Mouse (Mus musculus): ENCODE results near the gene Oit3. TPM values are rescaled to one million over a fixed set of nuclear protein-coding genes. Genes with fewer than 3 reads are reported as not detected.
"Not testable (repeated sequence)": the region's sequence is repeated elsewhere in the genome, so short reads cannot be mapped to it uniquely, and the experiment has no call there.

The Oit3 gene
- polyA plus RNA-seq, 1 experiment from 2014 or later: not detected

DNA sequence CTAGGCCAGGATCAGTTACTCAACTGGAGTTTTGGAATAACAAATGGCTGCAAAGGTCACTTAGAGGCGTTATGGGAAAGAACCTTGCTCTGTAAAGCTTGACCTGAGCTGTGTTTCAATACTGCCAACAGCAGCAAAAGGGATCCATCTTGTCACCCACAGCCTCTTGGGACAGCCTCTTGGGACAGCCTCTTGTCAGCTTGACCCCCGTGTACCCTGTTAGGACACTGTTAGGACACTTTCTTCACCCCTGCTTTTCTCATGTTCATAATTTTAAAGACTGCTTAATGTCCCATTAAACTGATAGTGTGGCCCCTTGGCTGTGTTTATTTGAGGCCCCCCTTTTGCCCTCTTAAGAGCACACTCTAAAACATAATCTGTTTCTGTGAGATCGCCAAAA lies 17.1 kb downstream of the Oit3 start:
- no peak for ATAC-seq (ENCODE audit: low read depth)
- H3K9me3 ChIP-seq (ENCODE audit: control insufficient read depth, low read length): no peaks in the 10 kb centered on the region
- no peaks in the 10 kb centered on the region for H3K36me3 ChIP-seq (ENCODE audit: control insufficient read depth, insufficient read depth, low read length)
- H3K27ac ChIP-seq (ENCODE audit: low read depth, low read length): no peak overlapping the region
- no peaks in the 10 kb centered on the region for H3K27me3 ChIP-seq (ENCODE audit: control insufficient read depth, insufficient read depth, low read length)
- H3K4me2 ChIP-seq (ENCODE audit: low read depth, low read length): no peak overlapping the region
- no peak overlapping the region for H3K9ac ChIP-seq (replicated peaks; ENCODE audit: low read depth, low read length)
- no peaks in the 10 kb centered on the region for H3K4me1 ChIP-seq (ENCODE audit: control insufficient read depth, insufficient read depth, low read length)
- H3K4me3 ChIP-seq (ENCODE audit: low read depth, low read length): no peak overlapping the region
- 73% methylated on average over 3 of the region's 3 CpGs for WGBS

DNA sequence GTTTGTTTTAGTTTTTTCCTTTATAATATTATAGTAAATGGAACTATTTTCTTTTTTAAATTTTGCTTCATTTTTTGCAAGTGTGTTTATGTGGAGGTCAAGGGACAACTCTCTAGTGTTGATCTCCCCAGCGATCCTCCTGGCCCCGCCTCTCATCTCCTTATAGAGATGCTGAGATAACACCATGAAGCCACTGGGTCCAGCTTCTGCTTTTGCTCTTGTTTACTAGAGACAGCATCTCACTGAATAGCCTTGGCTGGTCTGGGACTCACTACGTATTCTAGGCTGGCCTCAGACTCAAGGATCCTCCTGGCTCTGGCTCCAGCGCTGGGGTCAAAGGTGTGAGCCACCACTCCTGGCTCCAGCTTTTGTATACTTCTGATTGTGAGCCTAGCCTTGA lies 22.1 kb downstream of the Oit3 start:
- no peak for ATAC-seq (ENCODE audit: low read depth)

GRCm38 (mm10) chr10:59416623-59417022 lies 25.0 kb downstream of the Oit3 start:
- Histone ChIP-seq H3K4me1 (ENCODE audit: control insufficient read depth, insufficient read depth, low read length) (no peaks in the 10 kb centered on the region), H3K4me3 (ENCODE audit: low read depth, low read length) (no peak overlapping the region), H3K36me3 (ENCODE audit: control insufficient read depth, insufficient read depth, low read length) (no peaks in the 10 kb centered on the region), H3K9me3 (ENCODE audit: control insufficient read depth, low read length) (no peaks in the 10 kb centered on the region), H3K9ac (replicated peaks; ENCODE audit: low read depth, low read length) (no peak overlapping the region), H3K27me3 (ENCODE audit: control insufficient read depth, insufficient read depth, low read length) (no peaks in the 10 kb centered on the region), H3K4me2 (ENCODE audit: low read depth, low read length) (no peak overlapping the region), H3K27ac (ENCODE audit: low read depth, low read length) (no peak overlapping the region)
- no peak for ATAC-seq (ENCODE audit: low read depth)
- 85% methylated on average over 3 of the region's 3 CpGs for WGBS

More for the DNA sequence above, 22.1 kb downstream of the Oit3 start:
- no peak overlapping the region for H3K27ac ChIP-seq (ENCODE audit: low read depth, low read length)
- H3K4me3 ChIP-seq (ENCODE audit: low read depth, low read length): no peak overlapping the region
- H3K4me1 ChIP-seq (ENCODE audit: control insufficient read depth, insufficient read depth, low read length): no peaks in the 10 kb centered on the region
- no peaks in the 10 kb centered on the region for H3K27me3 ChIP-seq (ENCODE audit: control insufficient read depth, insufficient read depth, low read length)
- 93% methylated on average over 4 of the region's 4 CpGs for WGBS
- H3K9me3 ChIP-seq (ENCODE audit: control insufficient read depth, low read length): no peaks in the 10 kb centered on the region
- no peaks in the 10 kb centered on the region for H3K36me3 ChIP-seq (ENCODE audit: control insufficient read depth, insufficient read depth, low read length)
- H3K9ac ChIP-seq (replicated peaks; ENCODE audit: low read depth, low read length): no peak overlapping the region
- no peak overlapping the region for H3K4me2 ChIP-seq (ENCODE audit: low read depth, low read length)

GRCm38 (mm10) chr10:59413711-59414110 lies 27.9 kb downstream of the Oit3 start:
- Histone ChIP-seq H3K4me3 (ENCODE audit: low read depth, low read length) (no peak overlapping the region), H3K4me2 (ENCODE audit: low read depth, low read length) (no peak overlapping the region), H3K36me3 (ENCODE audit: control insufficient read depth, insufficient read depth, low read length) (no peaks in the 10 kb centered on the region), H3K9me3 (ENCODE audit: control insufficient read depth, low read length) (no peaks in the 10 kb centered on the region), H3K27ac (ENCODE audit: low read depth, low read length) (no peak overlapping the region), H3K9ac (replicated peaks; ENCODE audit: low read depth, low read length) (no peak overlapping the region), H3K27me3 (ENCODE audit: control insufficient read depth, insufficient read depth, low read length) (no peaks in the 10 kb centered on the region), H3K4me1 (ENCODE audit: control insufficient read depth, insufficient read depth, low read length) (no peaks in the 10 kb centered on the region)
- ATAC-seq (ENCODE audit: low read depth): no peak
- 92% methylated on average over 4 of the region's 4 CpGs for WGBS

DNA sequence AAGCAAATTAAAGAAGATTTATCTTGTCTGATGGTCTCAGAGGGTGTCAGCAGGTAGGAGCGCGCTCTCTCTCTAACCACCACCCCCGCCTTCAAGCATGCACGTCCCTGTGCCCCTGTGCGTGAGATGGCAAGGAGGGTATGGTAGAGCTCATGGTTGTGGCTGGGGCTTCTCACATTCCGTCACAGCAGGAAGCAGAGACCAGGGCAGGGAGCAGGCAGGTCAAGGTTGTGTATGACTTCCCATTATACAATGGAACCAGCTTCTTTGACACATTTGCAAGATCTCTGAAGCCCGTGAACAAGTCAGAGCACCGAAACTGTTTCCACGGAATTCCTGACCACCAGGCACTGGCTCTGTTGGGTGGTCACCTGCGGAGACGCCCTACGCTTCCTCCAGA lies 31.3 kb downstream of the Oit3 start:
- Histone ChIP-seq H3K9me3 (ENCODE audit: control insufficient read depth, low read length) (no peaks in the 10 kb centered on the region), H3K9ac (replicated peaks; ENCODE audit: low read depth, low read length) (no peak overlapping the region), H3K27ac (ENCODE audit: low read depth, low read length) (no peak overlapping the region), H3K4me2 (ENCODE audit: low read depth, low read length) (no peak overlapping the region), H3K4me3 (ENCODE audit: low read depth, low read length) (no peak overlapping the region), H3K4me1 (ENCODE audit: control insufficient read depth, insufficient read depth, low read length) (no peaks in the 10 kb centered on the region), H3K36me3 (ENCODE audit: control insufficient read depth, insufficient read depth, low read length) (no peaks in the 10 kb centered on the region), H3K27me3 (ENCODE audit: control insufficient read depth, insufficient read depth, low read length) (no peaks in the 10 kb centered on the region)
- 80% methylated on average over 12 of the region's 12 CpGs for WGBS
- no peak for ATAC-seq (ENCODE audit: low read depth)

- H3K36me3 ChIP-seq (ENCODE audit: control insufficient read depth, insufficient read depth, low read length): no peaks in the 10 kb centered on the region
- WGBS: 39% methylated on average over 6 of the region's 6 CpGs
- no peak for ATAC-seq (ENCODE audit: low read depth)
- no peak overlapping the region for H3K4me3 ChIP-seq (ENCODE audit: low read depth, low read length)
- no peak overlapping the region for H3K27ac ChIP-seq (ENCODE audit: low read depth, low read length)
- no peak overlapping the region for H3K9ac ChIP-seq (replicated peaks; ENCODE audit: low read depth, low read length)
- H3K4me1 ChIP-seq (ENCODE audit: control insufficient read depth, insufficient read depth, low read length): no peaks in the 10 kb centered on the region
- no peaks in the 10 kb centered on the region for H3K9me3 ChIP-seq (ENCODE audit: control insufficient read depth, low read length)
- no peaks in the 10 kb centered on the region for H3K27me3 ChIP-seq (ENCODE audit: control insufficient read depth, insufficient read depth, low read length)
- no peak overlapping the region for H3K4me2 ChIP-seq (ENCODE audit: low read depth, low read length)
These were observed 33.1 kb downstream of the Oit3 start for GRCm38 (mm10) chr10:59408499-59408898.

DNA sequence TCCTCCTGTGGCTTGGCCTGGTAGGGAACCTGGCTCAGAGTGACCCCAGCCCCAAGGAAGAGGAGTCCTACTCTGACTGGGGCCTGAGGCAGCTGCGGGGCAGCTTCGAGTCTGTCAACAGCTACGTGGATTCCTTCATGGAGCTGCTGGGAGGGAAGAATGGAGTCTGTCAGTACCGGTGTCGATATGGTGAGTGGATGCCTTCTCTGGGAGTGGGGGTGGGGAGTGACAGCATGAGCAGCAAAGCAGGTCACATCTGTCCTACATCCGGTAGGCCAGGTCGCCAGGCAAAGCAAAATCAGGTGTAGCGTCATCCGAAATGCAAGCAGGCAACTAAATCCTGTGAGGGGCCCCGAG lies 37.8 kb downstream of the Oit3 start:
- Histone ChIP-seq H3K9ac (replicated peaks; ENCODE audit: low read depth, low read length) (no peak overlapping the region), H3K4me2 (ENCODE audit: low read depth, low read length) (no peak overlapping the region), H3K9me3 (ENCODE audit: control insufficient read depth, low read length) (no peaks in the 10 kb centered on the region), H3K4me1 (ENCODE audit: control insufficient read depth, insufficient read depth, low read length) (no peaks in the 10 kb centered on the region), H3K4me3 (ENCODE audit: low read depth, low read length) (no peak overlapping the region), H3K27me3 (ENCODE audit: control insufficient read depth, insufficient read depth, low read length) (no peaks in the 10 kb centered on the region), H3K27ac (ENCODE audit: low read depth, low read length) (no peak overlapping the region), H3K36me3 (ENCODE audit: control insufficient read depth, insufficient read depth, low read length) (no peaks in the 10 kb centered on the region)
- ATAC-seq (ENCODE audit: low read depth): no peak
- 80% methylated on average over 10 of the region's 10 CpGs for WGBS

- ATAC-seq (ENCODE audit: low read depth): no peak
- H3K4me1 ChIP-seq (ENCODE audit: control insufficient read depth, insufficient read depth, low read length): no peaks in the 10 kb centered on the region
- no peaks in the 10 kb centered on the region for H3K27me3 ChIP-seq (ENCODE audit: control insufficient read depth, insufficient read depth, low read length)
- H3K4me3 ChIP-seq (ENCODE audit: low read depth, low read length): no peak within 1 kb of the TSS
- H3K9me3 ChIP-seq (ENCODE audit: control insufficient read depth, low read length): no peaks in the 10 kb centered on the region
- no peak within 1 kb of the TSS for H3K27ac ChIP-seq (ENCODE audit: low read depth, low read length)
- no peak within 1 kb of the TSS for H3K9ac ChIP-seq (replicated peaks; ENCODE audit: low read depth, low read length)
- no peak within 1 kb of the TSS for H3K4me2 ChIP-seq (ENCODE audit: low read depth, low read length)
- 75% methylated on average over 21 of the region's 21 CpGs for WGBS
- H3K36me3 ChIP-seq (ENCODE audit: control insufficient read depth, insufficient read depth, low read length): no peaks in the 10 kb centered on the region
These were observed 38.4 kb downstream of the Oit3 start, which contains the start of gene Pla2g12b for GRCm38 (mm10) chr10:59402899-59403792. Gene Pla2g12b (plus strand): TSS chr10:59403660.

DNA sequence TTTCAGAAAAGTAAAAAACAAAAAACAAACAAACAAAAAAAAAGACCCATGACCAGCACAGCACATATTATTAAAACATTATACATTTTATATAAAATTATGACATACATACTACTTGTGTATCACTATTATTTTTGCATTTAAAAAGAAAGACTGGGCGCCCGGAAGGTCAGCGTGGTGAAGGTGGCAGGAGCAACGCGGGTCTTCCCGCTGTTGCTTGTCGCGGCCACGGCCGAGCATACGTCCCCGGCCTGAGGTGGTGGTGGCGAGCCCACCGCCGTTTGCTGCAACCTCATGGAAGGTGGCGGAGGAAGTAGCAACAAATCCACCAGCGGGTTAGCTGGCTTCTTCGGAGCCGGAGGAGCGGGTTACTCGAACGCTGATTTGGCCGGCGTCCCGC lies 46.1 kb downstream of the Oit3 start, which contains the start of gene Gm10273:
Gene Gm10273, plus strand, starts transcription at position 172 of the 400 bp plus-strand sequence.
- H3K9ac ChIP-seq (replicated peaks; ENCODE audit: low read depth, low read length); ATAC-seq (ENCODE audit: low read depth): not testable (repeated sequence)
- 91% methylated on average over 10 of the region's 25 CpGs for WGBS

More for the DNA sequence above, 46.1 kb downstream of the Oit3 start, which contains the start of gene Gm10273:
- H3K36me3 ChIP-seq (ENCODE audit: control insufficient read depth, insufficient read depth, low read length); H3K9me3 ChIP-seq (ENCODE audit: control insufficient read depth, low read length); H3K27ac ChIP-seq (ENCODE audit: low read depth, low read length); H3K27me3 ChIP-seq (ENCODE audit: control insufficient read depth, insufficient read depth, low read length); H3K4me2 ChIP-seq (ENCODE audit: low read depth, low read length); H3K4me3 ChIP-seq (ENCODE audit: low read depth, low read length); H3K4me1 ChIP-seq (ENCODE audit: control insufficient read depth, insufficient read depth, low read length): not testable (repeated sequence)

Measured in neural tube, embryonic 14.5 days (tissue).